Mouse (Mus musculus): ENCODE measurements at regions not wholly inside any gene's neighbourhood (a gene's known extent, or its start where the extent isn't known, plus 50 kb on each side); places are given as distances from the start of the nearest gene placed in this dataset.

- H3K9me3 ChIP-seq (replicated peaks; ENCODE audit: control insufficient read depth, low read length): no peaks in the 10 kb centered on the region
- 38% methylated on average over 4 of the region's 4 CpGs for WGBS
- DNase-seq (ENCODE audit: low spot score): peak; percentile 20
- H3K27ac ChIP-seq (ENCODE audit: low read depth, low read length): no peak overlapping the region
- no peak overlapping the region for H3K4me3 ChIP-seq (ENCODE audit: low read depth, low read length)
- no peak overlapping the region for H3K9ac ChIP-seq (ENCODE audit: low read length)
- H3K27me3 ChIP-seq (replicated peaks; ENCODE audit: control insufficient read depth, insufficient read depth, low read length): no peaks in the 10 kb centered on the region
- H3K36me3 ChIP-seq (ENCODE audit: control insufficient read depth, insufficient read depth, low read length): no peaks in the 10 kb centered on the region
- no peaks in the 10 kb centered on the region for H3K4me1 ChIP-seq (ENCODE audit: control insufficient read depth, insufficient read depth, low read length)
- H3K4me2 ChIP-seq (ENCODE audit: low read length): no peak overlapping the region
- no peak for ATAC-seq
These were observed 381.9 kb upstream of the Kcnd2 start for GRCm38 (mm10) chr6:20833401-20833800.

DNA sequence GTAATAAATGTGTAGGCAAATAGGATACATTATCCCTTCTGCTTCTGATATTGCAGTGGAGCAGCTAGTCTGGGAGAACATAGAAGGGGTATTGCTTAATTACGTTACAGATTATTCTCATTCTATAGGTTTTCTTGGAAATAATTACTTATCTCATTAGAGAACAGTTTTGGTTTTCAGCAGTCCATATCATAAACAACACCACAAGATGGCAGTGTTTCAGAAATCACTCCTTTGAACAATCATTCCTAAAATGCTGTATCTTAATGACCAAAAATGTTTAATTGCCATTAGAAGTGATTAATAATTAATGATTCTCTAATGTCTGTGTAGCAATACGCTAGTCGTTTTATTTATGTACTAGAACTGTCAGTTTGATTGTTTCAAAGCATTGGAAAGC lies 375.2 kb upstream of the Kcnd2 start:
- no peak overlapping the region for H3K9ac ChIP-seq (ENCODE audit: low read length)
- WGBS: 31% methylated on average over 3 of the region's 3 CpGs
- H3K27ac ChIP-seq (ENCODE audit: low read depth, low read length): no peak overlapping the region
- H3K27me3 ChIP-seq (replicated peaks; ENCODE audit: control insufficient read depth, insufficient read depth, low read length): no peaks in the 10 kb centered on the region
- H3K4me3 ChIP-seq (ENCODE audit: low read depth, low read length): no peak overlapping the region
- peak; percentile 29; the same call in 1 of the 2 replicates for ATAC-seq
- no peaks in the 10 kb centered on the region for H3K36me3 ChIP-seq (ENCODE audit: control insufficient read depth, insufficient read depth, low read length)
- no peak overlapping the region for H3K4me2 ChIP-seq (ENCODE audit: low read length)
- H3K9me3 ChIP-seq (replicated peaks; ENCODE audit: control insufficient read depth, low read length): no peaks in the 10 kb centered on the region
- DNase-seq (ENCODE audit: low spot score): peak; percentile 58
- no peaks in the 10 kb centered on the region for H3K4me1 ChIP-seq (ENCODE audit: control insufficient read depth, insufficient read depth, low read length)
